Mouse (Mus musculus): ENCODE results near the gene Dennd4c. TPM values are rescaled to one million over a fixed set of nuclear protein-coding genes. Genes with fewer than 3 reads are reported as not detected.

Gene Dennd4c
- polyA plus RNA-seq, 1 experiment = 2.5 TPM

- Histone ChIP-seq H3K79me2 (ENCODE audit: control insufficient read depth, insufficient read depth) (no peaks in the 10 kb centered on the region), H3ac (ENCODE audit: control insufficient read depth, insufficient read length) (no peak overlapping the region), H3K36me3 (ENCODE audit: control insufficient read depth, insufficient read depth) (no peaks in the 10 kb centered on the region), H3K4me3 (no peak overlapping the region), H3K27me3 (ENCODE audit: control insufficient read depth, insufficient read depth, insufficient read length) (peaks cover 5% of the 10 kb centered on the region), H3K4me2 (ENCODE audit: low read depth) (no peak overlapping the region)
- no peak for TF ChIP-seq TCF3 (IDR thresholded peaks at IDR 0.05; ENCODE audit: insufficient read length, low read depth)
- TF ChIP-seq E2F4 (IDR thresholded peaks at IDR 0.05; ENCODE audit: insufficient read depth) = no peak
- no peak for TF ChIP-seq MYOG (IDR thresholded peaks at IDR 0.05; ENCODE audit: control insufficient read depth in 1 of 3, insufficient read depth in 1 of 3, insufficient read length in 2 of 3, low read depth in 2 of 3)
- TF ChIP-seq USF1 (IDR thresholded peaks at IDR 0.05; ENCODE audit: low read depth) = no peak
- TF ChIP-seq SRF (IDR thresholded peaks at IDR 0.05; ENCODE audit: control insufficient read depth, insufficient read length, low read depth) = no peak
- no peak for TF ChIP-seq CEBPB (IDR thresholded peaks at IDR 0.05; ENCODE audit: insufficient read depth, poor library complexity, severe bottlenecking)
- no peak for TF ChIP-seq POLR2A (IDR thresholded peaks at IDR 0.05; ENCODE audit: insufficient read length, low read depth)
- TF ChIP-seq TCF12 (IDR thresholded peaks at IDR 0.05; ENCODE audit: insufficient read depth, poor library complexity, severe bottlenecking) = no peak
Observed at GRCm38 (mm10) chr4:86897411-86897810, 149.1 kb downstream of the Dennd4c start.

GRCm38 (mm10) chr4:86898791-86899474 lies 150.6 kb downstream of the Dennd4c start:
- no peak overlapping the region for H3K4me3 ChIP-seq
- no peak overlapping the region for H3ac ChIP-seq (ENCODE audit: control insufficient read depth, insufficient read length)
- TF ChIP-seq POLR2A (IDR thresholded peaks at IDR 0.05; ENCODE audit: insufficient read length, low read depth) (no peak), E2F4 (IDR thresholded peaks at IDR 0.05; ENCODE audit: insufficient read depth) (no peak), TCF3 (IDR thresholded peaks at IDR 0.05; ENCODE audit: insufficient read length, low read depth) (no peak), TCF12 (IDR thresholded peaks at IDR 0.05; ENCODE audit: insufficient read depth, poor library complexity, severe bottlenecking) (no peak), MAX (IDR thresholded peaks at IDR 0.05; ENCODE audit: low read depth) (no peak), CEBPB (IDR thresholded peaks at IDR 0.05; ENCODE audit: insufficient read depth, poor library complexity, severe bottlenecking) (no peak), POLR2AphosphoS2 (IDR thresholded peaks at IDR 0.05; ENCODE audit: insufficient read length, low read depth) (no peak), REST (IDR thresholded peaks at IDR 0.05; ENCODE audit: insufficient read depth, insufficient read length) (no peak), SRF (IDR thresholded peaks at IDR 0.05; ENCODE audit: control insufficient read depth, insufficient read length, low read depth) (no peak), MYOD1 (IDR thresholded peaks at IDR 0.05; ENCODE audit: control insufficient read depth in 1 of 3, insufficient read length in 2 of 3, low read depth in 2 of 3) (no peak), USF1 (IDR thresholded peaks at IDR 0.05; ENCODE audit: low read depth) (no peak), MYOG (IDR thresholded peaks at IDR 0.05; ENCODE audit: control insufficient read depth in 1 of 3, insufficient read depth in 1 of 3, insufficient read length in 2 of 3, low read depth in 2 of 3) (no peak)
- no peaks in the 10 kb centered on the region for H3K36me3 ChIP-seq (ENCODE audit: control insufficient read depth, insufficient read depth)
- H3K4me2 ChIP-seq (ENCODE audit: low read depth) = no peak overlapping the region
- H3K27me3 ChIP-seq (ENCODE audit: control insufficient read depth, insufficient read depth, insufficient read length) = peaks cover 5% of the 10 kb centered on the region
- H3K79me2 ChIP-seq (ENCODE audit: control insufficient read depth, insufficient read depth) = no peaks in the 10 kb centered on the region

Other genes with a start within 250 kb of the Dennd4c start
- not detected for gene Saxo1, start 190.2 kb upstream of the Dennd4c start, polyA plus RNA-seq (2012; fragmentation: generic; extraction: Trizol)
- gene Rraga, start 172.9 kb upstream of the Dennd4c start, polyA plus RNA-seq (2012; fragmentation: generic; extraction: Trizol) = 53.3 TPM
- gene Haus6, start 136.5 kb upstream of the Dennd4c start, polyA plus RNA-seq (2012; fragmentation: generic; extraction: Trizol) = 3.3 TPM
- 247 TPM for gene Plin2, start 78.5 kb upstream of the Dennd4c start, polyA plus RNA-seq (2012; fragmentation: generic; extraction: Trizol)
- gene Rps6, start 108.9 kb downstream of the Dennd4c start, polyA plus RNA-seq (2012; fragmentation: generic; extraction: Trizol) = 2,131 TPM
- gene Acer2, start 125.8 kb downstream of the Dennd4c start, polyA plus RNA-seq (2012; fragmentation: generic; extraction: Trizol) = 0.01 TPM

All from myocyte (in vitro differentiated cells).